Mouse (Mus musculus): ENCODE results near the gene Ggt5.
"Not testable (repeated sequence)": the region's sequence is repeated elsewhere in the genome, so short reads cannot be mapped to it uniquely, and the experiment has no call there.

The Ggt5 gene

GRCm38 (mm10) chr10:75589129-75589528 lies at the start of gene Ggt5:
Gene Ggt5 (plus strand): TSS chr10:75589340.
- in situ Hi-C loops (cut with MboI, MseI) = loop anchor here (5.0 kb wide), 2 partner anchors 48 to 358 kb away; no protein-coding TSS in a partner anchor

- in situ Hi-C loops (cut with MboI, MseI) = loop anchor here (10.0 kb wide), 1 partner anchor 1397 kb away; no protein-coding TSS in a partner anchor
These were observed 41.2 kb upstream of the Ggt5 start for GRCm38 (mm10) chr10:75547901-75548300.

- in situ Hi-C loops (cut with MboI, MseI) = loop anchor here (10.0 kb wide), 1 partner anchor 1396 kb away; no protein-coding TSS in a partner anchor
These were observed 40.7 kb upstream of the Ggt5 start for GRCm38 (mm10) chr10:75548486-75548885.

- in situ Hi-C loops (cut with MboI, MseI) = loop anchor here (10.0 kb wide), 1 partner anchor 1395 kb away; no protein-coding TSS in a partner anchor
These were observed 39.3 kb upstream of the Ggt5 start for GRCm38 (mm10) chr10:75549886-75550285.

GRCm38 (mm10) chr10:75551175-75551574 lies 38.0 kb upstream of the Ggt5 start:
- in situ Hi-C loops (cut with MboI, MseI) = no loop called here

- in situ Hi-C loops (cut with MboI, MseI) = no loop called here
These were observed 37.0 kb upstream of the Ggt5 start for GRCm38 (mm10) chr10:75552106-75552505.

- in situ Hi-C loops (cut with MboI, MseI) = no loop called here
These were observed 36.3 kb upstream of the Ggt5 start for GRCm38 (mm10) chr10:75552701-75553450.

GRCm38 (mm10) chr10:75554090-75554489 lies 35.0 kb upstream of the Ggt5 start:
- in situ Hi-C loops (cut with MboI, MseI) = no loop called here

GRCm38 (mm10) chr10:75555557-75555956 lies 33.6 kb upstream of the Ggt5 start:
- in situ Hi-C loops (cut with MboI, MseI) = no loop called here

GRCm38 (mm10) chr10:75556026-75556425 lies 33.1 kb upstream of the Ggt5 start:
- in situ Hi-C loops (cut with MboI, MseI) = no loop called here

GRCm38 (mm10) chr10:75558515-75558914 lies 30.6 kb upstream of the Ggt5 start:
- in situ Hi-C loops (cut with MboI, MseI) = no loop called here

- in situ Hi-C loops (cut with MboI, MseI) = no loop called here
These were observed 30.0 kb upstream of the Ggt5 start for GRCm38 (mm10) chr10:75559041-75559675.

- in situ Hi-C loops (cut with MboI, MseI) = loop anchor here (5.0 kb wide), 1 partner anchor 87 kb away; no protein-coding TSS in a partner anchor
These were observed 29.2 kb upstream of the Ggt5 start, which contains the start of gene Lrrc75b for GRCm38 (mm10) chr10:75559676-75560548. Gene Lrrc75b (minus strand): TSS chr10:75560330.

GRCm38 (mm10) chr10:75560549-75560899 lies 28.6 kb upstream of the Ggt5 start:
- in situ Hi-C loops (cut with MboI, MseI) = loop anchor here (5.0 kb wide), 1 partner anchor 87 kb away; no protein-coding TSS in a partner anchor

- in situ Hi-C loops (cut with MboI, MseI) = loop anchor here (5.0 kb wide), 1 partner anchor 86 kb away; no protein-coding TSS in a partner anchor
These were observed 28.0 kb upstream of the Ggt5 start, which contains the start of gene Ggt1 for GRCm38 (mm10) chr10:75561071-75561654. Gene Ggt1 (plus strand): TSS chr10:75561604.

GRCm38 (mm10) chr10:75562596-75562995 lies 26.5 kb upstream of the Ggt5 start:
- in situ Hi-C loops (cut with MboI, MseI) = loop anchor here (5.0 kb wide), 1 partner anchor 85 kb away; no protein-coding TSS in a partner anchor

GRCm38 (mm10) chr10:75564687-75565265 lies 24.4 kb upstream of the Ggt5 start:
- in situ Hi-C loops (cut with MboI, MseI) = loop anchor here (5.0 kb wide), 1 partner anchor 83 kb away; no protein-coding TSS in a partner anchor

GRCm38 (mm10) chr10:75565436-75565835 lies 23.7 kb upstream of the Ggt5 start:
- in situ Hi-C loops (cut with MboI, MseI) = no loop called here

GRCm38 (mm10) chr10:75565906-75566305 lies 23.2 kb upstream of the Ggt5 start:
- in situ Hi-C loops (cut with MboI, MseI) = no loop called here

GRCm38 (mm10) chr10:75566321-75566720 lies 22.8 kb upstream of the Ggt5 start:
- in situ Hi-C loops (cut with MboI, MseI) = no loop called here

GRCm38 (mm10) chr10:75566765-75567164 lies 22.4 kb upstream of the Ggt5 start:
- in situ Hi-C loops (cut with MboI, MseI) = not testable (repeated sequence)
